Mouse (Mus musculus): ENCODE measurements around the gene Gm4788. TPM values are rescaled to one million over a fixed set of nuclear protein-coding genes. Genes with fewer than 3 reads are reported as not detected.
"Not testable (repeated sequence)": the region's sequence is repeated elsewhere in the genome, so short reads cannot be mapped to it uniquely, and the experiment has no call there.

The Gm4788 gene
- polyA plus RNA-seq (2012; rRNA removed) (0.05 and 0.18 TPM in 2 replicates), polyA plus RNA-seq (2014; fragmentation: Nextera tagmentation; extraction: Ambion mirVana) (0.11 and 0.15 TPM in 2 replicates)

DNA sequence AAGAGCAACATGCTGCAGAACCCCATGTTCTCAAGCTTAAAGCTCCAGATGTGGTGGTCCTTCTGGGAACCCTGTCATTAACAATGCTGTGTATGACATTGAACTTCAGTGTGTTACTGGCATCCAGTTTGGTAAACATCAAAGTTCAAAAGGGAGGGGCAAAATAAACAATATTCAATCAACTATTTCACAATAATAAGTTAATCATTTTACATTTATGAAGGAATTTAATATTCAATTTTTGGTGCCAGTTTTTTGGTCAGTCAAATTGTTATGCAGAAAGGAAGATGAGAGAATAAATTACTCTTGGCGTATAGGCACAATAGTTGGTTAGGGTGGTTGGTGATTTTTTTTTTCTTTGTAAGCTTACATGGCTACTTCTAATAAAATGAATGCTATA lies at the start of gene Gm4788:
Gene Gm4788, minus strand, starts transcription at position 101 of the 400 bp plus-strand sequence.
- H3K27ac ChIP-seq = no peak within 1 kb of the TSS
- ATAC-seq (ENCODE audit: insufficient read depth) (no peak), DNase-seq (ENCODE audit: low read depth in 3 of 3, low spot score in 3 of 3) (no peak)
- TF ChIP-seq CTCF (IDR thresholded peaks at IDR 0.05; ENCODE audit: low read depth) = no peak
- TF ChIP-seq EP300 (IDR thresholded peaks at IDR 0.05; ENCODE audit: low read depth) = no peak
- H3K4me2 ChIP-seq (ENCODE audit: low read depth) = no peak within 1 kb of the TSS
- no peaks in the 10 kb centered on the region for H3K4me1 ChIP-seq (replicated peaks; ENCODE audit: control insufficient read depth in 2 of 2, insufficient read depth in 2 of 2, low read length in 1 of 2)
- H3K27me3 ChIP-seq (ENCODE audit: control insufficient read depth, insufficient read depth, low read length) = no peaks in the 10 kb centered on the region
- H3K36me3 ChIP-seq (replicated peaks; ENCODE audit: control insufficient read depth, insufficient read depth, low read depth) = no peaks in the 10 kb centered on the region
- no peaks in the 10 kb centered on the region for H3K9me3 ChIP-seq (ENCODE audit: control insufficient read depth, low read length)
- H3K9ac ChIP-seq (replicated peaks) = no peak within 1 kb of the TSS
- no peak within 1 kb of the TSS for H3K4me3 ChIP-seq (ENCODE audit: insufficient read depth in 1 of 2, low read depth in 2 of 2, low read length in 2 of 2)
- 69% methylated on average over 1 of the region's 1 CpGs for WGBS (ENCODE audit: insufficient replicate concordance)

DNA sequence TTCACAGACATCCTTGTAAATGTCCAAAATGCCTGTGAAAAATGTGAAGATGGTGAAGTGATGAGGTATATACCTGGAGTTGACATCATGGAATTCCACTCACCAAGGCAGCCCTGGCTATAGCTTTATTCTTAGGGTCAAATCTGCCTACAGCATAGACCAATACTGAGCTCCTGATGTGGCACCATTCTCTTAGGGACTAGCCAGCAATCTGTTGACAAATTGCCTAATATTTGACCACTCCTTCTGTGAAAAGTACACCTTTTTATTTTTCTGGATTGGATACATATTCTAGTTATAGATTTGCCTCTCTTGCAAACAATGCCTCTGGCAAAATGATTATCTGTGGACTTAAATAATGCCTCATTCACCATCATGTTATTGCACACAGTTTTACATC lies 27.6 kb upstream of the Gm4788 start:
- Histone ChIP-seq H3K9ac (replicated peaks) (no peak overlapping the region), H3K36me3 (replicated peaks; ENCODE audit: control insufficient read depth, insufficient read depth, low read depth) (no peaks in the 10 kb centered on the region), H3K27ac (no peak overlapping the region), H3K27me3 (ENCODE audit: control insufficient read depth, insufficient read depth, low read length) (no peaks in the 10 kb centered on the region), H3K4me3 (ENCODE audit: insufficient read depth in 1 of 2, low read depth in 2 of 2, low read length in 2 of 2) (no peak overlapping the region), H3K4me2 (ENCODE audit: low read depth) (no peak overlapping the region), H3K9me3 (ENCODE audit: control insufficient read depth, low read length) (no peaks in the 10 kb centered on the region), H3K4me1 (replicated peaks; ENCODE audit: control insufficient read depth in 2 of 2, insufficient read depth in 2 of 2, low read length in 1 of 2) (no peaks in the 10 kb centered on the region)
- ATAC-seq (ENCODE audit: insufficient read depth) (no peak), DNase-seq (ENCODE audit: low read depth in 3 of 3, low spot score in 3 of 3) (no peak)
- TF ChIP-seq EP300 (IDR thresholded peaks at IDR 0.05; ENCODE audit: low read depth) (no peak), CTCF (IDR thresholded peaks at IDR 0.05; ENCODE audit: low read depth) (no peak)

DNA sequence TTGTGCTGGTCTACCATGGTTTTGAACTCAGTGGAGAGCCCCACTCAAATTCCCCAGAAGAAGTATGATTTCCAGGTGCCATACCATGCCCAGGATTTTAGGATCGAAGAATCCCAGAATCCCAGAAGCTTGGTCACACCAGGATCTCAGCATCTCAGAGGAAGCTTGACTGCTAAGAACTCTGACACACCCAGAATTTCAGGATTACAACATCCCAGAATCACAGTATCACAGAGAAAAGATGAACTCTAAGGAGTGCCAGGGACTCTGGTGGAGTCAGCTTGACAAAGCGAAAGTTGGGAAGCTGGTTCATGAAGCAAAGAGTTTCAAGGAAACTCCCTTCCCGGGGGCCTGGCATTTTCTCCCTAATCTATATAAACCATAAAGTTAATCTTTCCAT lies 11.1 kb downstream of the Gm4788 start:
- not testable (repeated sequence) for H3K4me3 ChIP-seq (ENCODE audit: insufficient read depth in 1 of 2, low read depth in 2 of 2, low read length in 2 of 2); H3K27me3 ChIP-seq (ENCODE audit: control insufficient read depth, insufficient read depth, low read length); H3K4me1 ChIP-seq (replicated peaks; ENCODE audit: control insufficient read depth in 2 of 2, insufficient read depth in 2 of 2, low read length in 1 of 2); DNase-seq (ENCODE audit: low read depth in 3 of 3, low spot score in 3 of 3); H3K4me2 ChIP-seq (ENCODE audit: low read depth); ATAC-seq (ENCODE audit: insufficient read depth); H3K36me3 ChIP-seq (replicated peaks; ENCODE audit: control insufficient read depth, insufficient read depth, low read depth); H3K9me3 ChIP-seq (ENCODE audit: control insufficient read depth, low read length); H3K9ac ChIP-seq (replicated peaks); H3K27ac ChIP-seq
- 62% methylated on average over 3 of the region's 3 CpGs for WGBS (ENCODE audit: insufficient replicate concordance)

DNA sequence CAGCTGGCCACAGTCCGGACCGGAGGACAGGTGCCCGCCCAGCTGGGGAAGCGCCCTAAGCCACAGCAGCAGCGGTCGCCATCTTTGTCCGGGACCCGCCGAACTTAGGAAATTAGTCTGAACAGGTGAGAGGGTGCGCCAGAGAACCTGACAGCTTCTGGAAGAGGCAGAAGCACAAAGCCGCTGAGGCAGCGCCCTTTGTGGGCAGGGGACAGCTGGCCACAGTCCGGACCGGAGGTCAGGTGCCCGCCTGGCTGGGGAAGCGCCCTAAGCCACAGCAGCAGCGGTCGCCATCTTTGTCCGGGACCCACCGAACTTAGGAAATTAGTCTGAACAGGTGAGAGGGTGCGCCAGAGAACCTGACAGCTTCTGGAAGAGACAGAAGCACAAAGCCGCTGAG lies 64.4 kb downstream of the Gm4788 start:
- not testable (repeated sequence) for ATAC-seq (ENCODE audit: insufficient read depth); H3K9me3 ChIP-seq (ENCODE audit: control insufficient read depth, low read length); H3K36me3 ChIP-seq (replicated peaks; ENCODE audit: control insufficient read depth, insufficient read depth, low read depth); DNase-seq (ENCODE audit: low read depth in 3 of 3, low spot score in 3 of 3); H3K4me2 ChIP-seq (ENCODE audit: low read depth); H3K4me1 ChIP-seq (replicated peaks; ENCODE audit: control insufficient read depth in 2 of 2, insufficient read depth in 2 of 2, low read length in 1 of 2); H3K9ac ChIP-seq (replicated peaks); H3K27ac ChIP-seq; H3K27me3 ChIP-seq (ENCODE audit: control insufficient read depth, insufficient read depth, low read length); H3K4me3 ChIP-seq (ENCODE audit: insufficient read depth in 1 of 2, low read depth in 2 of 2, low read length in 2 of 2)
- 75% methylated on average over 8 of the region's 22 CpGs for WGBS (ENCODE audit: insufficient replicate concordance)

DNA sequence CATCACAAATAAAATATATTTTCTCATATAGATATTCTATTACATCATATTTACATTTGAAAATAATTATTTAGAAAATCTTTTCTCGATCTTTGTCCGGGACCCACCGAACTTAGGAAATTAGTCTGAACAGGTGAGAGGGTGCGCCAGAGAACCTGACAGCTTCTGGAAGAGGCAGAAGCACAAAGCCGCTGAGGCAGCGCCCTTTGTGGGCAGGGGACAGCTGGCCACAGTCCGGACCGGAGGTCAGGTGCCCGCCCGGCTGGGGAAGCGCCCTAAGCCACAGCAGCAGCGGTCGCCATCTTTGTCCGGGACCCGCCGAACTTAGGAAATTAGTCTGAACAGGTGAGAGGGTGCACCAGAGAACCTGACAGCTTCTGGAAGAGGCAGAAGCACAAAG lies 64.8 kb downstream of the Gm4788 start:
- DNase-seq (ENCODE audit: low read depth in 3 of 3, low spot score in 3 of 3); ATAC-seq (ENCODE audit: insufficient read depth); H3K4me1 ChIP-seq (replicated peaks; ENCODE audit: control insufficient read depth in 2 of 2, insufficient read depth in 2 of 2, low read length in 1 of 2); H3K9ac ChIP-seq (replicated peaks); H3K27me3 ChIP-seq (ENCODE audit: control insufficient read depth, insufficient read depth, low read length); H3K36me3 ChIP-seq (replicated peaks; ENCODE audit: control insufficient read depth, insufficient read depth, low read depth); H3K27ac ChIP-seq; H3K9me3 ChIP-seq (ENCODE audit: control insufficient read depth, low read length); H3K4me2 ChIP-seq (ENCODE audit: low read depth); H3K4me3 ChIP-seq (ENCODE audit: insufficient read depth in 1 of 2, low read depth in 2 of 2, low read length in 2 of 2): not testable (repeated sequence)
- 77% methylated on average over 9 of the region's 16 CpGs for WGBS (ENCODE audit: insufficient replicate concordance)

DNA sequence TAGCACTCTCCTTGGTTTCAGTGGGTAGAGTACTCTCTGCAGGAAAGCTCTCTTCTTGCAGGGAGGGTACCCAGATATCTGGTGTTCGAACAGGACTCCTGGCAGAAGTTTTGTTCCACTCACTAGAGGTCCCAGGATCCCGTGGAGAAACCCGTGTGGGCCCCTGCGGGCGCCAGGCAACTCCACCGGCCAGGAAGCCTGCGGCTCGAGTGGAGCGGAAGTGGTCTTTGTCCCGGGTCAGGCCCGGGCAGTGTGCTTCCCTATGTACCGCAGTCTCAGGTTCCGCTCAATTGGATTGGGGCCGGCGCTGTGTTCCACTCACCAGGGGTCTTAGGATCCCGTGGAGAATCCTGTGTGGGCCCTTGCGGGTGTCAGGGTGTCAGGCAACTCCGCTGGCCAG lies 131.1 kb downstream of the Gm4788 start:
- H3K27ac ChIP-seq; DNase-seq (ENCODE audit: low read depth in 3 of 3, low spot score in 3 of 3); H3K4me2 ChIP-seq (ENCODE audit: low read depth); H3K4me3 ChIP-seq (ENCODE audit: insufficient read depth in 1 of 2, low read depth in 2 of 2, low read length in 2 of 2); ATAC-seq (ENCODE audit: insufficient read depth); H3K9ac ChIP-seq (replicated peaks); H3K36me3 ChIP-seq (replicated peaks; ENCODE audit: control insufficient read depth, insufficient read depth, low read depth); H3K9me3 ChIP-seq (ENCODE audit: control insufficient read depth, low read length); H3K27me3 ChIP-seq (ENCODE audit: control insufficient read depth, insufficient read depth, low read length); H3K4me1 ChIP-seq (replicated peaks; ENCODE audit: control insufficient read depth in 2 of 2, insufficient read depth in 2 of 2, low read length in 1 of 2): not testable (repeated sequence)
- 83% methylated on average over 18 of the region's 18 CpGs for WGBS (ENCODE audit: insufficient replicate concordance)

Other genes starting within 250 kb of the Gm4788 start
- 1.3 and 1.8 TPM in 2 replicates for gene Cfhr1, start 221.0 kb downstream of the Gm4788 start, polyA plus RNA-seq (2012; rRNA removed)
- 1.5 and 2.5 TPM in 2 replicates for gene Cfhr1, start 221.0 kb downstream of the Gm4788 start, polyA plus RNA-seq (2014; fragmentation: Nextera tagmentation; extraction: Ambion mirVana)
- gene Cfhr2, start 77.5 kb upstream of the Gm4788 start, polyA plus RNA-seq (2012; rRNA removed) = 3.0 and 4.8 TPM in 2 replicates
- gene Cfhr2, start 77.5 kb upstream of the Gm4788 start, polyA plus RNA-seq (2014; fragmentation: Nextera tagmentation; extraction: Ambion mirVana) = 8.1 and 8.3 TPM in 2 replicates